Mouse (Mus musculus) kidney, embryonic 14.5 days (tissue): Measurements from ENCODE around the gene Cpt1a. TPM values are rescaled to one million over a fixed set of nuclear protein-coding genes. Genes with fewer than 3 reads are reported as not detected.

Experiments
- ATAC-seq: fragments of 200-750 bp; cut with Nextera tagmentation; 2 replicates; pipeline ENCODE4 v1.8.0; 2017; ENCODE audit warnings: moderate number of reproducible peaks, mild to moderate bottlenecking, moderate TSS enrichment, moderate library complexity; ENCODE audit not compliant: low FRiP score, low TSS enrichment
- H3K27ac ChIP-seq: fragments of 300-500 bp; sonication (generic); 2 replicates; pipeline ENCODE4 v1.5.1; 2014; ENCODE audit warnings: low read depth, mild to moderate bottlenecking, low read length, moderate library complexity, mixed read lengths
- H3K27me3 ChIP-seq: fragments of 300-500 bp; sonication (generic); 2 replicates; pipeline ENCODE4 v1.6.1; 2014; ENCODE audit warnings: mild to moderate bottlenecking, low read length; ENCODE audit not compliant: control insufficient read depth, insufficient read depth
- H3K36me3 ChIP-seq: fragments of 300-500 bp; sonication (generic); 2 replicates; pipeline ENCODE4 v1.6.1; 2014; ENCODE audit warnings: low read length, mixed read lengths; ENCODE audit not compliant: control insufficient read depth, insufficient read depth
- H3K4me1 ChIP-seq: fragments of 300-500 bp; sonication (generic); 2 replicates; pipeline ENCODE4 v1.6.1; 2014; ENCODE audit warnings: low read length, mixed read lengths; ENCODE audit not compliant: control insufficient read depth, insufficient read depth
- H3K4me2 ChIP-seq: fragments of 300-500 bp; sonication (generic); replicated peaks from 2 replicates; pipeline ENCODE4 v1.6.1; 2014; ENCODE audit warnings: low read depth, mild to moderate bottlenecking, low read length
- H3K4me3 ChIP-seq: fragments of 300-500 bp; sonication (generic); 2 replicates; pipeline ENCODE4 v1.5.1; 2014; ENCODE audit warnings: mild to moderate bottlenecking, low read length
- H3K9ac ChIP-seq: fragments of 300-500 bp; sonication (generic); 2 replicates; pipeline ENCODE4 v1.6.1; 2014; ENCODE audit warnings: low read depth, mild to moderate bottlenecking, low read length, moderate library complexity
- H3K9me3 ChIP-seq: fragments of 300-500 bp; sonication (generic); 2 replicates; pipeline ENCODE4 v1.6.1; 2016; ENCODE audit warnings: low read length; ENCODE audit not compliant: control insufficient read depth
- WGBS: fragments of 180-500 bp; shearing (Covaris S2); extraction: QIAGEN DNeasy Blood & Tissue Kit; methylation state at CpG from one replicate; pipeline ENCODE4 v1.1.7; 2014; 5-methylcytosine and 5-hydroxymethylcytosine counted together
- polyA plus RNA-seq: library from polyadenylated mRNA; unstranded; fragments of >200 nt; fragmentation: Nextera tagmentation; extraction: Ambion mirVana; gene quantifications from 2 replicates; pipeline ENCODE4 v1.2.1, GENCODE M21; 2014

The Cpt1a gene
- polyA plus RNA-seq, 1 experiment from 2014 or later, result 23.8 TPM

DNA sequence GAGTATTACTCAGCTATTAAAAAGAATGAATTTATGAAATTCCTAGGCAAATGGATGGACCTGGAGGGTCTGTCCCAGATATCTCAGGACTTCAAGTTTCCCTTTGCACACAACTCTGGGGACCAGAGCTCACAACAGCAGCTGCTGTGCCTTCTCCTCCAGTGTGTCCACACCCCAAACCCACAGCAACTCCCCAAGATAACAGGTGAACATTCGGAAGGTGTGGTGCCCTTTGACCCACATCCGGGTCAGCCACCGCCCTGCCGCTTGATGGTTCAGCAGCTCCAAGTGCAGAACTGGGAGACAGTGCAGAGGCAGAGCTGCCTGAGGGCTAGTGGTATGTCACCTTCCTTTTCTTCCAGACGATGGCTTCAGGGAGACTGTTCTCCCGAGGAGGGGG lies 26.9 kb upstream of the Cpt1a start:
- no peak for ATAC-seq
- no peak overlapping the region for H3K27ac ChIP-seq
- no peak overlapping the region for H3K9ac ChIP-seq
- WGBS, result 85% methylated on average over 6 of the region's 6 CpGs
- H3K4me3 ChIP-seq, result no peak overlapping the region
- H3K27me3 ChIP-seq, result no peaks in the 10 kb centered on the region
- H3K4me2 ChIP-seq, result no peak overlapping the region
- peaks cover 12% of the 10 kb centered on the region for H3K36me3 ChIP-seq
- H3K4me1 ChIP-seq, result no peaks in the 10 kb centered on the region
- H3K9me3 ChIP-seq, result no peaks in the 10 kb centered on the region

DNA sequence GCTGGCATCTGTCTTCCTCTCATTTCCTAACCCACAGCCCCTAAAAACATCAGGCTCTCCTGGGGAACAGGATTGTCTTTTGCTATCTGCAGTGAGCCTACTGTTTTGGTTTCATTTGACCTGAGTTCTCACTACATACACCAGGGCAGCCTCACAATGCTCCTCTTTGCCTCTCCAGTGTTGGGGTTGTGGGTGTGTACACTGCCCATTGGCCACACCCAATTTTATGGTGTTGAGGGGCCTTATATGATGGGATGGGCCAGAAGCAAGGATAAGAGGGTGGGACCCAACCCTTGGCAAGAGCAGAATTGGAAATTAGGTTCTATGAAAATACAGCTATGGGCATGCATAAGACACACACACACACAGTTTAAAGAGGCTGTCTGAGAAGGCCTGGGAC lies 25.1 kb upstream of the Cpt1a start:
- H3K4me1 ChIP-seq, result no peaks in the 10 kb centered on the region
- H3K27ac ChIP-seq, result no peak overlapping the region
- H3K4me3 ChIP-seq, result no peak overlapping the region
- no peak for ATAC-seq
- H3K9ac ChIP-seq, result no peak overlapping the region
- no peaks in the 10 kb centered on the region for H3K9me3 ChIP-seq
- H3K36me3 ChIP-seq, result no peaks in the 10 kb centered on the region
- H3K27me3 ChIP-seq, result no peaks in the 10 kb centered on the region
- no peak overlapping the region for H3K4me2 ChIP-seq

DNA sequence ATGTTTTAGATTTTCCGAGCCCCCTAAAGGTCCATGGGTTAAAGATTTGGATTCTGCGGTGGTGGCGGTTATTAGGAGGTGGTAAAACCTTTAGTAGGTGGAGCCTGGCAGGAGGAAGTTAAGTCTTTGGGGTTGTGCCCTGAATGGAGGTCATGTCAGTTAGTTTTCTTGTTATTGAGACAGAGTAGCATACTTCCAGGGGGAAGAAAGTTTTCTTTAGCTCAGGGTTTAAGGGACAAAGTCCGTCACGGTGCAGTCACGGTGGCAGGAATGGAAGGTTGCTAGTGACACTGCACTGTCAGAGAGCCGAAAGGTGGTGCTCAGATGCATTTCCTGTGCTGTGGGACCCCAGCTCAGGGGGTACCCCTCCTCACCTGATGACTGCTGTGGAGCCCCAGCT lies 24.4 kb upstream of the Cpt1a start:
- Histone ChIP-seq H3K4me1 (no peaks in the 10 kb centered on the region), H3K4me2 (no peak overlapping the region), H3K27ac (no peak overlapping the region), H3K4me3 (no peak overlapping the region), H3K36me3 (no peaks in the 10 kb centered on the region), H3K27me3 (no peaks in the 10 kb centered on the region), H3K9ac (no peak overlapping the region), H3K9me3 (no peaks in the 10 kb centered on the region)
- no peak for ATAC-seq
- WGBS, result 75% methylated on average over 7 of the region's 7 CpGs

DNA sequence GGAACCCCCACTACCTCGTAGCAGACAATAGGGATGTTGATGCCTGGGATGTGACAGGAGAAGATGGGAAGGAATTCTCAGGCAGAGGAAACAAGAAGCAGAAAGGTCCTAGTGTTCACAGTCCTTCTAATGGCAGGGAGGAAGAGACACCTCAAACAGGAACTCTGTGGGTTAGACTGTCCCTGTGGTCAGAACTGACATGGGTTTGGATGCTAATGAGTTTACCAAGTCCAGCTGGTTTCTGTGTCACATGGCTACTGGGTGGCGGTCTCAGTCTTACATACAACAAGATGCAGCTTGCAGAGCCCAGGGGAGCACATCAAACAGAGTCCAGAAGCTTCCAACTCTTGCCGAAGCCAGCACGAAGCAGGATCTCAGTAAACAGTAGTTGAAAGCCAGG lies 18.1 kb upstream of the Cpt1a start:
- Histone ChIP-seq H3K9ac (no peak overlapping the region), H3K36me3 (no peaks in the 10 kb centered on the region), H3K27me3 (no peaks in the 10 kb centered on the region), H3K4me3 (no peak overlapping the region), H3K27ac (no peak overlapping the region), H3K4me2 (no peak overlapping the region), H3K9me3 (no peaks in the 10 kb centered on the region), H3K4me1 (no peaks in the 10 kb centered on the region)
- no peak for ATAC-seq
- 83% methylated on average over 4 of the region's 4 CpGs for WGBS

DNA sequence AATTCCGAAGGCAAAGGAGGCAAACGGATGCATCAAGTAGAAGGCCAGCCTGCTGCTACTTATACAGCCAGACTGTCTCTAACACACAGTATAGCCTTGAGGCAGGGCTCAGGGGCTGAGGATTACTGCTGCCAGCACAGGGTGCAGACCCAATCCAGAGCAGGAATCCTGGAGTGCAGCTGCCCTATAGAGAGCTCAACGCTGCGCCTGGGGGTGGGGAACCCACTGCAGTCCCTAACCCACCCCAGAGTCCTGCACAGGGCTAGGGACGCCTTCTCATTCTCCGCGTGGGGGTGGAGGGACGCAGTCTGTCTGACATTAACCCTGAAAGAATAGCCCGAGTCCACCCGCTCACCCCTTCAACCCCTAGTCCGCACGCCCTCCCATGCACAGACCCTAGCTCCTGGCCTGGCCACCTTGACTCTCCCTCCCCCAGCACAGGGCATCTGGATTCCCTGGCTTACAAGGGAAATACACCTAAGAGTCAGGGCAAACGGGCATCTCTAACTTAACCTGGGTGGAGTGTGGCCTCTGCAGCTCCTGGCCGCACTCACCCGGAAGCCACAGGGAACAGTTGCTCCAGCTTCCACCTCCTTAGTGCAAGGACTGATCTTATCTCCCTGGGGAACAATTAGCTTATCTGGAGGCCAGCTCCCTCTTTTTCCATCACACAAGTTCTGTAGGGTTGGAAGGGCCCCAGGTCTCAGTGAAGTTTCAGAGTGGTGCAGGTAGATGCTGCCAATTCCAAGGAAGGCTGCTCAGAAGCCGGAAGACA lies 14.8 kb upstream of the Cpt1a start:
- H3K9me3 ChIP-seq, result no peaks in the 10 kb centered on the region
- H3K4me3 ChIP-seq, result no peak overlapping the region
- no peak overlapping the region for H3K4me2 ChIP-seq
- H3K27me3 ChIP-seq, result no peaks in the 10 kb centered on the region
- no peak overlapping the region for H3K27ac ChIP-seq
- 0 out of 2 replicates have a peak overlapping the region, but pooled peaks have one; percentile 4 for H3K9ac ChIP-seq
- ATAC-seq, result no peak
- no peaks in the 10 kb centered on the region for H3K4me1 ChIP-seq
- WGBS, result 51% methylated on average over 16 of the region's 16 CpGs
- H3K36me3 ChIP-seq, result no peaks in the 10 kb centered on the region

DNA sequence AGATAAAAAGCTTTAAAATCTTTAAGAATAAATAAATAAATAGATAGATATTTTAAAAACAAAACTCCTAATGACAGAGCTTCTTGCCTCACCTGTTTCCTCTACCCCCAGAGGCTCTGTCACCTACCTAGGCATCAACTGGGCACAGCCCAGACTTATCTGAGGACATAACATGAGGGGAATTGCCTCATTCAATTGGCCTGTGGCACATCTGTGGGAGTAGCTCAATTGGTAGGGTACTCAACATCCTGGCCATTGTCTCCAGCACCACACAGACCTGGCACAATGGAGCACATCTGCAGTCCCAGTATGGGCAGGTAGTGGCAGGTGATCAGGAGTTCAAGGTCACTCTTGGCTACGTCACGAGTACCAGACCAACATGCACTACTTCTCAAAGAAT lies 2.8 kb upstream of the Cpt1a start:
- Histone ChIP-seq H3K36me3 (no peaks in the 10 kb centered on the region), H3K9ac (no peak overlapping the region), H3K27ac (no peak overlapping the region), H3K4me3 (no peak overlapping the region), H3K4me1 (peaks cover 8% of the 10 kb centered on the region; the same call in 1 of the 2 replicates), H3K4me2 (no peak overlapping the region), H3K27me3 (no peaks in the 10 kb centered on the region), H3K9me3 (no peaks in the 10 kb centered on the region)
- ATAC-seq, result no peak
- WGBS, result 84% methylated on average over 2 of the region's 2 CpGs

DNA sequence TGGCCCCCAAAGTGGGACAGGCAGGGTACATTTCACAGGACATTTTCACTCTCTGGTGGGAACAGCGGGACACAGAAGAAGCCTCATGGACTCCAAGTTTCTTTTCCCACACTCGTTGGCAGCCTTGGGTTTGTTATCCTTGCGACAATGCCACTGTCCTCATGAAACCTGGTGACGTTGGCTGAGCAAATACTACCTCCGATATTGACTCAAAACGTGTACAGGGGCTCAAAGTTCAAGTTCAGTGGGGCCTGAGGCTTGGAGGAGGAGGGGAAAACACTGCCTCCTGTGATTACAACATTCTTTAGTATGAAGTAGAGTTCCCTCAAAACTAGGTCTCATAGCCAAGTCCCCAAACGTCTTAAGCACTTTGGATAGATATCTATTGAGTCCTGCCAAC lies 2.0 kb upstream of the Cpt1a start:
- Histone ChIP-seq H3K27me3 (no peaks in the 10 kb centered on the region), H3K9me3 (no peaks in the 10 kb centered on the region), H3K4me1 (peaks cover 8% of the 10 kb centered on the region; the same call in 1 of the 2 replicates), H3K9ac (no peak overlapping the region), H3K36me3 (no peaks in the 10 kb centered on the region), H3K27ac (no peak overlapping the region), H3K4me2 (no peak overlapping the region), H3K4me3 (no peak overlapping the region)
- WGBS, result 77% methylated on average over 7 of the region's 7 CpGs
- no peak for ATAC-seq

DNA sequence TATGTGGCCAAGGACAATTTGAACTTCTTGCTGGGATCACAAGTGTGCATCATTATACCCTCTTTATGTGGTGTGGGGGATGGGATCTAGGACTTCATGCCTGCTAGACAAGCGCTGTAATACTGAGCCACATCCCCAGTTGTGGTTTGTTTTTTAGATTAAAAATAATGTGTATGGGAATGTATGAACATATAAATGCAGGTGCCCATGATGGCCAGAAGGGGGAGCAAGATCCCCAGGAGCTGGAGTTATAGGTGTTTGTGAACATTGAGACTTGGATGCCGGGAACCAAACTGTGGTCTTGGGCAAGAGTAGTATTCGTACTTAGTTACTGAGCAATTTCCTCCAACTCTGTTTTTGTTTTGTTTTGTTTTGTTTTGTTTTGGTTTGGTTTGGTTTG lies 1.3 kb upstream of the Cpt1a start:
- Histone ChIP-seq H3K36me3 (no peaks in the 10 kb centered on the region), H3K9ac (no peak overlapping the region), H3K27me3 (no peaks in the 10 kb centered on the region), H3K27ac (no peak overlapping the region), H3K4me1 (peaks cover 10% of the 10 kb centered on the region), H3K9me3 (no peaks in the 10 kb centered on the region), H3K4me3 (no peak overlapping the region), H3K4me2 (no peak overlapping the region)
- ATAC-seq, result no peak
- 85% methylated on average over 3 of the region's 3 CpGs for WGBS

DNA sequence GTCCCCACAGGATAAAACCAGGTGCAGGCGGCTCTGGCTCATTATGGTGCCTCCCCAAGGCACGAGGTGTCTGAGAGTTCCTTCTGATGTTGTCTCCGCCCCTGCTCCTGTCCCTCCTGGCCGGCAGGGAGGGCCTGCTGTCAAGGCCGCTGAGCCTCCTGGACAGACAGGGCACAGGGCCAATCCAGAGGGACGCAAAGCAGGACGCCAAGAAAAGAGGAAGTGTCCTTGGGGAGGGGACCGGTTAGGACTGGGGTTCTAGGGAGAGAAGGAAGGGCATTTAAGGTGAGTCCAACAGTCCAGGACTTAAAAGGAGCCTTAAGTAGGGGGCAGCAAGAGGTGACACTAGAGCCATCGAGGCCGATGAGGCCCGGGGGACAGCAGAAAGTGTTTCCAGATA lies 517 bp upstream of the Cpt1a start:
- 5% methylated on average over 11 of the region's 11 CpGs for WGBS
- ATAC-seq, result peak; percentile 10; the same call in 1 of the 2 replicates
- Histone ChIP-seq H3K9ac (0 out of 2 replicates have a peak overlapping the region, but pooled peaks have one; percentile 8), H3K4me3 (peak overlapping the region; percentile 63; the same call in 1 of the 2 replicates), H3K9me3 (no peaks in the 10 kb centered on the region), H3K36me3 (no peaks in the 10 kb centered on the region), H3K27me3 (no peaks in the 10 kb centered on the region), H3K27ac (no peak overlapping the region), H3K4me1 (peaks cover 18% of the 10 kb centered on the region), H3K4me2 (peak overlapping the region; percentile 69)
